Mouse (Mus musculus): ENCODE measurements around the gene Adrb1.

The Adrb1 gene

GRCm38 (mm10) chr19:56703238-56704097, 18.5 kb upstream of the Adrb1 start:
- DNase-seq (ENCODE audit: low read depth) = no peak

GRCm38 (mm10) chr19:56705026-56705675, 16.8 kb upstream of the Adrb1 start:
- no peak for DNase-seq (ENCODE audit: low read depth)

GRCm38 (mm10) chr19:56708794-56709193, 13.2 kb upstream of the Adrb1 start:
- DNase-seq (ENCODE audit: low read depth) = no peak

GRCm38 (mm10) chr19:56710131-56710905, 11.7 kb upstream of the Adrb1 start:
- DNase-seq (ENCODE audit: low read depth) = no peak

GRCm38 (mm10) chr19:56713613-56714012, 8.4 kb upstream of the Adrb1 start:
- no peak for DNase-seq (ENCODE audit: low read depth)

GRCm38 (mm10) chr19:56714661-56715170, 7.3 kb upstream of the Adrb1 start:
- DNase-seq (ENCODE audit: low read depth) = no peak

- no peak for DNase-seq (ENCODE audit: low read depth)
Measured at GRCm38 (mm10) chr19:56718046-56718445, 4.0 kb upstream of the Adrb1 start.

- no peak for DNase-seq (ENCODE audit: low read depth)
Measured at GRCm38 (mm10) chr19:56720882-56721281, 1.1 kb upstream of the Adrb1 start.

GRCm38 (mm10) chr19:56722291-56722707, 300 bp downstream of the Adrb1 start:
- peak; percentile 6 for DNase-seq (ENCODE audit: low read depth)

GRCm38 (mm10) chr19:56722711-56723330, 822 bp downstream of the Adrb1 start:
- peak; percentile 35 for DNase-seq (ENCODE audit: low read depth)

- peak; percentile 29 for DNase-seq (ENCODE audit: low read depth)
Measured at GRCm38 (mm10) chr19:56723331-56724125, 1.5 kb downstream of the Adrb1 start.

GRCm38 (mm10) chr19:56724126-56724597, 2.2 kb downstream of the Adrb1 start:
- peak; percentile 41 for DNase-seq (ENCODE audit: low read depth)

- DNase-seq (ENCODE audit: low read depth) = no peak
Measured at GRCm38 (mm10) chr19:56727170-56727877, 5.3 kb downstream of the Adrb1 start.

GRCm38 (mm10) chr19:56734033-56734572, 12.1 kb downstream of the Adrb1 start:
- DNase-seq (ENCODE audit: low read depth) = no peak

- DNase-seq (ENCODE audit: low read depth) = no peak
Measured at GRCm38 (mm10) chr19:56735747-56736146, 13.7 kb downstream of the Adrb1 start.

GRCm38 (mm10) chr19:56736287-56736686, 14.3 kb downstream of the Adrb1 start:
- DNase-seq (ENCODE audit: low read depth) = no peak

- no peak for DNase-seq (ENCODE audit: low read depth)
Measured at GRCm38 (mm10) chr19:56745061-56745460, 23.1 kb downstream of the Adrb1 start.

- no peak for DNase-seq (ENCODE audit: low read depth)
Measured at GRCm38 (mm10) chr19:56745528-56745927, 23.5 kb downstream of the Adrb1 start.

- DNase-seq (ENCODE audit: low read depth) = no peak
Measured at GRCm38 (mm10) chr19:56746618-56747017, 24.6 kb downstream of the Adrb1 start.

- DNase-seq (ENCODE audit: low read depth) = no peak
Measured at GRCm38 (mm10) chr19:56747878-56748277, 25.9 kb downstream of the Adrb1 start.
